Mouse (Mus musculus): ENCODE results near the gene Rassf3. TPM values are rescaled to one million over a fixed set of nuclear protein-coding genes. Genes with fewer than 3 reads are reported as not detected.

Rassf3 gene
- polyA plus RNA-seq, 1 experiment from 2014 or later, result 13.5 TPM

- Histone ChIP-seq H3K27ac (no peak overlapping the region), H3K4me2 (replicated peaks) (peak overlapping the region; percentile 97), H3K27me3 (replicated peaks) (no peaks in the 10 kb centered on the region), H3K4me1 (peaks cover 25% of the 10 kb centered on the region), H3K9ac (0 out of 2 replicates have a peak overlapping the region, but pooled peaks have one; percentile 89), H3K4me3 (peak overlapping the region; percentile 93; the same call in 1 of the 2 replicates), H3K9me3 (no peaks in the 10 kb centered on the region), H3K36me3 (no peaks in the 10 kb centered on the region)
- 32% methylated on average over 15 of the region's 15 CpGs for WGBS
- ATAC-seq (ENCODE audit: low FRiP score, low read depth), result peak; percentile 48; the same call in 1 of the 2 replicates
Observed at GRCm38 (mm10) chr10:121364306-121364705, 111.8 kb downstream of the Rassf3 start.

GRCm38 (mm10) chr10:121363201-121363600 lies 112.9 kb downstream of the Rassf3 start:
- Histone ChIP-seq H3K27me3 (replicated peaks) (no peaks in the 10 kb centered on the region), H3K36me3 (no peaks in the 10 kb centered on the region), H3K9me3 (no peaks in the 10 kb centered on the region), H3K4me3 (no peak overlapping the region), H3K4me2 (replicated peaks) (no peak overlapping the region), H3K9ac (no peak overlapping the region), H3K4me1 (peaks cover 25% of the 10 kb centered on the region), H3K27ac (no peak overlapping the region)
- no peak for ATAC-seq (ENCODE audit: low FRiP score, low read depth)
- WGBS, result 86% methylated on average over 8 of the region's 8 CpGs

GRCm38 (mm10) chr10:121360358-121360757 lies 115.8 kb downstream of the Rassf3 start:
- no peak overlapping the region for H3K27ac ChIP-seq

More at GRCm38 (mm10) chr10:121360358-121360757, 115.8 kb downstream of the Rassf3 start:
- Histone ChIP-seq H3K36me3 (no peaks in the 10 kb centered on the region), H3K4me3 (no peak overlapping the region), H3K4me2 (replicated peaks) (no peak overlapping the region), H3K9ac (no peak overlapping the region), H3K27me3 (replicated peaks) (no peaks in the 10 kb centered on the region), H3K9me3 (no peaks in the 10 kb centered on the region), H3K4me1 (peaks cover 7% of the 10 kb centered on the region)
- 91% methylated on average over 2 of the region's 2 CpGs for WGBS
- no peak for ATAC-seq (ENCODE audit: low FRiP score, low read depth)

Other genes with a start within 250 kb of the Rassf3 start
- gene Tbc1d30, start 125.1 kb downstream of the Rassf3 start, polyA plus RNA-seq (2016; fragmentation: Nextera tagmentation; extraction: Ambion mirVana), result 8.1 and 9.0 TPM in 2 replicates
- gene Gns, start 111.3 kb downstream of the Rassf3 start, polyA plus RNA-seq (2016; fragmentation: Nextera tagmentation; extraction: Ambion mirVana), result 47.7 and 54.4 TPM in 2 replicates
- gene Tbk1, start 110.4 kb upstream of the Rassf3 start, polyA plus RNA-seq (2016; fragmentation: Nextera tagmentation; extraction: Ambion mirVana), result 33.6 and 35.8 TPM in 2 replicates
- 41.0 and 46.3 TPM in 2 replicates for gene Xpot, start 150.0 kb upstream of the Rassf3 start, polyA plus RNA-seq (2016; fragmentation: Nextera tagmentation; extraction: Ambion mirVana)
- gene D930020B18Rik, start 165.2 kb upstream of the Rassf3 start, polyA plus RNA-seq (2016; fragmentation: Nextera tagmentation; extraction: Ambion mirVana), result 0.14 TPM in 1 of 2 replicates, not detected in the other

Measured in neural tube, embryonic 12.5 days (tissue).